Mouse (Mus musculus): Measurements from ENCODE around the gene Srl. TPM values are rescaled to one million over a fixed set of nuclear protein-coding genes. Genes with fewer than 3 reads are reported as not detected.

The Srl gene
- polyA plus RNA-seq, 1 experiment = 12.6 TPM

DNA sequence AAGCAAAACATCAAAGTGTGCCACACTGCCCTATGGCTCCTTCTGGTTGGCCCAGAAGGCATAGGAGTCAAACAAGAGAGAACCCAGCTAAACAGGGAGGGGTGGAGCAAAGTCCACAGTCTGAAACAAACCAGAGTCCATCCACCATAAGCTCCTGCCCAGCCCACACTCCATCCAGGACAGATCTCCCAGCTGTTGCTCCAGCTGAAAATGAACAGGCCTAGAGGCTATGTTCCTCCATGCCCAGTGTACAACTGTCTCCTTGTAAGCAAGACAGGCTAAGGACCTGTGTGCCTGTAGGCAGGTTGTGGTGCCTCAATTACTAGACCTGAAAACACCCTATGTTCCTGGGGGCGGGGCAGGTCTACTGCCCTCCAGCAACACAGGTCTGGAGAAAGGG lies 15.5 kb upstream of the Srl start:
- no peak overlapping the region for H3K4me3 ChIP-seq (replicated peaks; ENCODE audit: extremely low read depth, low read depth, low read length)
- no peak for TF ChIP-seq CTCF (IDR thresholded peaks at IDR 0.05; ENCODE audit: insufficient read depth, low read length)
- TF ChIP-seq POLR2A (IDR thresholded peaks at IDR 0.05; ENCODE audit: borderline replicate concordance, extremely low read depth, low read depth, low read length) = no peak
- no peaks in the 10 kb centered on the region; the same call in 1 of the 2 replicates for H3K4me1 ChIP-seq (ENCODE audit: control insufficient read depth, insufficient read depth, low read length)
- WGBS = 83% methylated on average over 1 of the region's 1 CpGs
- DNase-seq = no peak

GRCm38 (mm10) chr16:4555555-4555954 lies 13.9 kb upstream of the Srl start:
- Histone ChIP-seq H3K4me3 (replicated peaks; ENCODE audit: extremely low read depth, low read depth, low read length) (no peak overlapping the region), H3K4me1 (ENCODE audit: control insufficient read depth, insufficient read depth, low read length) (no peaks in the 10 kb centered on the region; the same call in 1 of the 2 replicates)
- DNase-seq = no peak
- WGBS = 100% methylated on average over 1 of the region's 1 CpGs
- no peak for TF ChIP-seq POLR2A (IDR thresholded peaks at IDR 0.05; ENCODE audit: borderline replicate concordance, extremely low read depth, low read depth, low read length)
- no peak for TF ChIP-seq CTCF (IDR thresholded peaks at IDR 0.05; ENCODE audit: insufficient read depth, low read length)

- 63% methylated on average over 6 of the region's 6 CpGs for WGBS
- no peak for TF ChIP-seq POLR2A (IDR thresholded peaks at IDR 0.05; ENCODE audit: borderline replicate concordance, extremely low read depth, low read depth, low read length)
- no peak for TF ChIP-seq CTCF (IDR thresholded peaks at IDR 0.05; ENCODE audit: insufficient read depth, low read length)
- no peaks in the 10 kb centered on the region for H3K4me1 ChIP-seq (ENCODE audit: control insufficient read depth, insufficient read depth, low read length)
- H3K4me3 ChIP-seq (replicated peaks; ENCODE audit: extremely low read depth, low read depth, low read length) = no peak overlapping the region
- DNase-seq = no peak
These were observed 11.4 kb upstream of the Srl start for GRCm38 (mm10) chr16:4552829-4553550.

DNA sequence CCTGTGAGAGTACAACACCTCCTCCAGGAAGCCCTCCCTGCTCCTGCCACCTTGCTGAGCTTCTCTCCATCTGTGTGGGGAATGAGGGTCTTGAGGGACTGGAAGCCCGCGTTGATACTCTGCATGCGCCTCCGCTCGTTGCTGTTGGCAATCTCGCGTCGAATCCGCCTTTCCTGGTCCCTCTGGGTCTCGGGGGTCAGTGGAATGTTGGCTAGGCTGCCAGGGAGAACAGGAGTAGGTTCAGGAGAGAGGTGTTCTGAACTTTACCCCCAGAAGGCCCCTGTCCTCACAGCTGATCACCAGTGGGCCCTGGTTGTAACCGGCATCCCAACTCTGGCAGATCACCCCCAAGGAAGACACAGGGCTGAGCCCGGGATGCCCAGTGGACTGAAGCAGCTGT lies 10.3 kb upstream of the Srl start:
- DNase-seq = no peak
- Histone ChIP-seq H3K4me3 (replicated peaks; ENCODE audit: extremely low read depth, low read depth, low read length) (no peak overlapping the region), H3K4me1 (ENCODE audit: control insufficient read depth, insufficient read depth, low read length) (no peaks in the 10 kb centered on the region)
- WGBS = 96% methylated on average over 12 of the region's 12 CpGs
- no peak for TF ChIP-seq POLR2A (IDR thresholded peaks at IDR 0.05; ENCODE audit: borderline replicate concordance, extremely low read depth, low read depth, low read length)
- TF ChIP-seq CTCF (IDR thresholded peaks at IDR 0.05; ENCODE audit: insufficient read depth, low read length) = no peak

GRCm38 (mm10) chr16:4551056-4551455 lies 9.4 kb upstream of the Srl start:
- Histone ChIP-seq H3K4me1 (ENCODE audit: control insufficient read depth, insufficient read depth, low read length) (no peaks in the 10 kb centered on the region), H3K4me3 (replicated peaks; ENCODE audit: extremely low read depth, low read depth, low read length) (no peak overlapping the region)
- peak; percentile 69 for DNase-seq
- 26% methylated on average over 13 of the region's 13 CpGs for WGBS
- TF ChIP-seq POLR2A (IDR thresholded peaks at IDR 0.05; ENCODE audit: borderline replicate concordance, extremely low read depth, low read depth, low read length) = no peak
- peak; percentile 100 for TF ChIP-seq CTCF (IDR thresholded peaks at IDR 0.05; ENCODE audit: insufficient read depth, low read length)

GRCm38 (mm10) chr16:4548953-4549688 lies 7.5 kb upstream of the Srl start:
- no peak for TF ChIP-seq POLR2A (IDR thresholded peaks at IDR 0.05; ENCODE audit: borderline replicate concordance, extremely low read depth, low read depth, low read length)
- TF ChIP-seq CTCF (IDR thresholded peaks at IDR 0.05; ENCODE audit: insufficient read depth, low read length) = 0 out of 2 replicates have a peak, but pooled peaks have one; percentile 20
- DNase-seq = no peak
- 91% methylated on average over 18 of the region's 18 CpGs for WGBS
- Histone ChIP-seq H3K4me3 (replicated peaks; ENCODE audit: extremely low read depth, low read depth, low read length) (no peak overlapping the region), H3K4me1 (ENCODE audit: control insufficient read depth, insufficient read depth, low read length) (no peaks in the 10 kb centered on the region)

DNA sequence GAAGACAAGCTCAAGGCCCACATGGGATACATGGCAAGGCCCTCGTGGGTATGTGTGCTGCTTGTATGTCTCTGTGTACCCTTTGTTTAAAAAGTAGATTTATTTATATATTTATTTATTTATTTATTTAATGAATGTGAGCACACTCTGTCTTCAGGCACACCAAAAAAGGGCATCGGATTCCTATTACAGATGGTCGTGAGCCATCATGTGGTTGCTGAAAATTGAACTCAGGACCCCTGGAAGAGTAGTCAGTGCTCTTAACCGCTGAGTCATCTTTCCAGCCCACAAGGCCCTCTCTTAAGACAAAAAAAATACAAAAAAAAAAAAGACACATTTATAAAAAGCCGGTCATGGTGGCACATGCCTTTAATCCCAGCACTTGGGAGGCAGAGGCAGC lies 6.0 kb upstream of the Srl start:
- 86% methylated on average over 5 of the region's 5 CpGs for WGBS
- H3K4me1 ChIP-seq (ENCODE audit: control insufficient read depth, insufficient read depth, low read length) = no peaks in the 10 kb centered on the region
- DNase-seq = no peak
- no peak for TF ChIP-seq POLR2A (IDR thresholded peaks at IDR 0.05; ENCODE audit: borderline replicate concordance, extremely low read depth, low read depth, low read length)
- no peak for TF ChIP-seq CTCF (IDR thresholded peaks at IDR 0.05; ENCODE audit: insufficient read depth, low read length)
- no peak overlapping the region for H3K4me3 ChIP-seq (replicated peaks; ENCODE audit: extremely low read depth, low read depth, low read length)

GRCm38 (mm10) chr16:4546838-4547237 lies 5.2 kb upstream of the Srl start:
- DNase-seq = no peak
- Histone ChIP-seq H3K4me3 (replicated peaks; ENCODE audit: extremely low read depth, low read depth, low read length) (no peak overlapping the region), H3K4me1 (ENCODE audit: control insufficient read depth, insufficient read depth, low read length) (no peaks in the 10 kb centered on the region; the same call in 1 of the 2 replicates)
- TF ChIP-seq CTCF (IDR thresholded peaks at IDR 0.05; ENCODE audit: insufficient read depth, low read length) (no peak), POLR2A (IDR thresholded peaks at IDR 0.05; ENCODE audit: borderline replicate concordance, extremely low read depth, low read depth, low read length) (no peak)
- 94% methylated on average over 8 of the region's 8 CpGs for WGBS

DNA sequence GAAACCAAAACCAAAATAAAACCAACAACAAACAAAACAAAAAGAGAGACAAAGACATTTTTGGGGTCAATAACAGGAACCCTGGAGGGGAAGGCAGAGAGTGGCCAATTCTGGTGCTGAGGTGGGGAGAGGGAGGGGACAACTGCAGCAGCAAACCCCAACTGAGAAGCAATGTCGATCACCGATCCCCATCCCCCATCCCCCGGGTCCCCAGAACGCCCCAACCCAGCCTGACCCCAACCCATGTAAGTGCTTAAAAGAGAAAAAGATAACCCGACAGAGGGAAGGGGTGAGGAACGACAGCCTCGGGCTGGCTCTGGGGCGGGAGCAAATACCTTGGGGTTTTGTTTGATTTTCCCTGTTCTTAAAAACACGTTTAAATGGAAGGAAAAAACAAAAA lies 3.2 kb upstream of the Srl start:
- TF ChIP-seq CTCF (IDR thresholded peaks at IDR 0.05; ENCODE audit: insufficient read depth, low read length) = no peak
- 73% methylated on average over 9 of the region's 9 CpGs for WGBS
- no peak for DNase-seq
- H3K4me3 ChIP-seq (replicated peaks; ENCODE audit: extremely low read depth, low read depth, low read length) = no peak overlapping the region
- H3K4me1 ChIP-seq (ENCODE audit: control insufficient read depth, insufficient read depth, low read length) = no peaks in the 10 kb centered on the region; the same call in 1 of the 2 replicates

DNA sequence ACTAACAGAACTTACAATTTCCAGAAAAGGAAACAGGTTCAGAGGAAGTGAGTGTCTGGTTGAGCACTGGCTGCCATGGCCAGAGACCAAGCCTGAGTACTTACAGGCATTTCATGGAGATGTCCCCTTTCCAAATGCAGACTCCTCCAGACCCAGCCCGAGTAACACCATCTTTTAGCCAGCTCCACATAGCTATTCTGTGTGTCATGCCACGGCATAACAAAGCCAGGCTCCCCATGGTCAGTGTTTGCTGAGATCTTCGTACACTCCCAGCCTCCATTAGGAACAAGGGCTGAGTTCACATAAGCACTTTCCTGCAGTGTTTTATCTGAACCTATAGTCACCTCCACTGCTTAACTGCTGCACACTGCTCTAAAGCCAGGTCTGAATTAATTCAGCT lies 1.6 kb upstream of the Srl start:
- Histone ChIP-seq H3K4me3 (replicated peaks; ENCODE audit: extremely low read depth, low read depth, low read length) (no peak overlapping the region), H3K4me1 (ENCODE audit: control insufficient read depth, insufficient read depth, low read length) (no peaks in the 10 kb centered on the region; the same call in 1 of the 2 replicates)
- DNase-seq = no peak
- WGBS = 81% methylated on average over 3 of the region's 3 CpGs
- no peak for TF ChIP-seq POLR2A (IDR thresholded peaks at IDR 0.05; ENCODE audit: borderline replicate concordance, extremely low read depth, low read depth, low read length)
- no peak for TF ChIP-seq CTCF (IDR thresholded peaks at IDR 0.05; ENCODE audit: insufficient read depth, low read length)
